Mouse (Mus musculus): Measurements from ENCODE around the gene Prr3. TPM values are rescaled to one million over a fixed set of nuclear protein-coding genes. Genes with fewer than 3 reads are reported as not detected.
"Not testable (repeated sequence)": the region's sequence is repeated elsewhere in the genome, so short reads cannot be mapped to it uniquely, and the experiment has no call there.

The Prr3 gene
- polyA plus RNA-seq, 1 experiment from 2014 or later = 31.5 TPM

- not testable (repeated sequence) for H3K36me3 ChIP-seq (ENCODE audit: control insufficient read depth, insufficient read depth, low read length); H3K4me3 ChIP-seq (ENCODE audit: low read depth, low read length); ATAC-seq (ENCODE audit: low read depth); DNase-seq (ENCODE audit: low spot score); H3K27me3 ChIP-seq (replicated peaks; ENCODE audit: control insufficient read depth, insufficient read depth, low read length); H3K27ac ChIP-seq (replicated peaks; ENCODE audit: low read depth, low read length); H3K4me2 ChIP-seq (ENCODE audit: low read depth, low read length); H3K9ac ChIP-seq (ENCODE audit: low read depth, low read length); H3K4me1 ChIP-seq (ENCODE audit: control insufficient read depth, insufficient read depth, low read length); H3K9me3 ChIP-seq (ENCODE audit: control insufficient read depth, low read length)
- WGBS = 83% methylated on average over 14 of the region's 14 CpGs
These were observed 44.3 kb downstream of the Prr3 start for GRCm38 (mm10) chr17:35935763-35936162.

GRCm38 (mm10) chr17:35932608-35933007 lies 47.4 kb downstream of the Prr3 start:
- Histone ChIP-seq H3K4me3 (ENCODE audit: low read depth, low read length) (no peak overlapping the region), H3K4me2 (ENCODE audit: low read depth, low read length) (no peak overlapping the region), H3K9me3 (ENCODE audit: control insufficient read depth, low read length) (no peaks in the 10 kb centered on the region), H3K9ac (ENCODE audit: low read depth, low read length) (no peak overlapping the region), H3K27ac (replicated peaks; ENCODE audit: low read depth, low read length) (no peak overlapping the region), H3K27me3 (replicated peaks; ENCODE audit: control insufficient read depth, insufficient read depth, low read length) (no peaks in the 10 kb centered on the region), H3K4me1 (ENCODE audit: control insufficient read depth, insufficient read depth, low read length) (no peaks in the 10 kb centered on the region), H3K36me3 (ENCODE audit: control insufficient read depth, insufficient read depth, low read length) (peaks cover 35% of the 10 kb centered on the region)
- 87% methylated on average over 4 of the region's 4 CpGs for WGBS
- DNase-seq (ENCODE audit: low spot score) (no peak), ATAC-seq (ENCODE audit: low read depth) (no peak)

- no peak overlapping the region for H3K27ac ChIP-seq (replicated peaks; ENCODE audit: low read depth, low read length)
- no peaks in the 10 kb centered on the region for H3K9me3 ChIP-seq (ENCODE audit: control insufficient read depth, low read length)
- DNase-seq (ENCODE audit: low spot score) = no peak
- H3K4me2 ChIP-seq (ENCODE audit: low read depth, low read length) = no peak overlapping the region
- H3K36me3 ChIP-seq (ENCODE audit: control insufficient read depth, insufficient read depth, low read length) = peaks cover 52% of the 10 kb centered on the region
- WGBS = 95% methylated on average over 12 of the region's 12 CpGs
- H3K27me3 ChIP-seq (replicated peaks; ENCODE audit: control insufficient read depth, insufficient read depth, low read length) = no peaks in the 10 kb centered on the region
- H3K4me3 ChIP-seq (ENCODE audit: low read depth, low read length) = no peak overlapping the region
- no peak for ATAC-seq (ENCODE audit: low read depth)
- H3K9ac ChIP-seq (ENCODE audit: low read depth, low read length) = no peak overlapping the region
- no peaks in the 10 kb centered on the region for H3K4me1 ChIP-seq (ENCODE audit: control insufficient read depth, insufficient read depth, low read length)
These were observed 49.4 kb downstream of the Prr3 start for GRCm38 (mm10) chr17:35930627-35931026.

GRCm38 (mm10) chr17:35929534-35929933 lies 50.5 kb downstream of the Prr3 start:
- no peak overlapping the region for H3K9ac ChIP-seq (ENCODE audit: low read depth, low read length)
- DNase-seq (ENCODE audit: low spot score) (no peak), ATAC-seq (ENCODE audit: low read depth) (no peak)
- H3K27ac ChIP-seq (replicated peaks; ENCODE audit: low read depth, low read length) = no peak overlapping the region
- H3K4me3 ChIP-seq (ENCODE audit: low read depth, low read length) = no peak overlapping the region
- WGBS = 93% methylated on average over 2 of the region's 2 CpGs
- no peaks in the 10 kb centered on the region for H3K4me1 ChIP-seq (ENCODE audit: control insufficient read depth, insufficient read depth, low read length)
- H3K4me2 ChIP-seq (ENCODE audit: low read depth, low read length) = no peak overlapping the region
- no peaks in the 10 kb centered on the region for H3K27me3 ChIP-seq (replicated peaks; ENCODE audit: control insufficient read depth, insufficient read depth, low read length)
- H3K9me3 ChIP-seq (ENCODE audit: control insufficient read depth, low read length) = no peaks in the 10 kb centered on the region
- H3K36me3 ChIP-seq (ENCODE audit: control insufficient read depth, insufficient read depth, low read length) = peaks cover 63% of the 10 kb centered on the region

- DNase-seq (ENCODE audit: low spot score) (no peak), ATAC-seq (ENCODE audit: low read depth) (no peak)
- Histone ChIP-seq H3K4me3 (ENCODE audit: low read depth, low read length) (no peak overlapping the region), H3K36me3 (ENCODE audit: control insufficient read depth, insufficient read depth, low read length) (peaks cover 80% of the 10 kb centered on the region), H3K9me3 (ENCODE audit: control insufficient read depth, low read length) (no peaks in the 10 kb centered on the region), H3K4me2 (ENCODE audit: low read depth, low read length) (no peak overlapping the region), H3K27ac (replicated peaks; ENCODE audit: low read depth, low read length) (no peak overlapping the region), H3K4me1 (ENCODE audit: control insufficient read depth, insufficient read depth, low read length) (no peaks in the 10 kb centered on the region), H3K27me3 (replicated peaks; ENCODE audit: control insufficient read depth, insufficient read depth, low read length) (no peaks in the 10 kb centered on the region), H3K9ac (ENCODE audit: low read depth, low read length) (no peak overlapping the region)
- WGBS = 77% methylated on average over 1 of the region's 1 CpGs
These were observed 52.6 kb downstream of the Prr3 start for GRCm38 (mm10) chr17:35927471-35927870.

GRCm38 (mm10) chr17:35923281-35923680 lies 56.8 kb downstream of the Prr3 start:
- no peak overlapping the region for H3K4me3 ChIP-seq (ENCODE audit: low read depth, low read length)
- no peak overlapping the region for H3K4me2 ChIP-seq (ENCODE audit: low read depth, low read length)
- 92% methylated on average over 4 of the region's 4 CpGs for whole genome bisulfite sequencing
- DNase-seq (ENCODE audit: low spot score) (no peak), ATAC-seq (ENCODE audit: low read depth) (no peak)
- no peak overlapping the region for H3K9ac ChIP-seq (ENCODE audit: low read depth, low read length)
- H3K4me1 ChIP-seq (ENCODE audit: control insufficient read depth, insufficient read depth, low read length) = peaks cover 10% of the 10 kb centered on the region
- no peaks in the 10 kb centered on the region for H3K9me3 ChIP-seq (ENCODE audit: control insufficient read depth, low read length)
- H3K27ac ChIP-seq (replicated peaks; ENCODE audit: low read depth, low read length) = no peak overlapping the region
- H3K36me3 ChIP-seq (ENCODE audit: control insufficient read depth, insufficient read depth, low read length) = peaks cover 52% of the 10 kb centered on the region
- no peaks in the 10 kb centered on the region for H3K27me3 ChIP-seq (replicated peaks; ENCODE audit: control insufficient read depth, insufficient read depth, low read length)

- H3K9ac ChIP-seq (ENCODE audit: low read depth, low read length) = no peak overlapping the region
- peaks cover 48% of the 10 kb centered on the region for H3K36me3 ChIP-seq (ENCODE audit: control insufficient read depth, insufficient read depth, low read length)
- no peaks in the 10 kb centered on the region for H3K27me3 ChIP-seq (replicated peaks; ENCODE audit: control insufficient read depth, insufficient read depth, low read length)
- no peak for ATAC-seq (ENCODE audit: low read depth)
- no peak overlapping the region for H3K4me3 ChIP-seq (ENCODE audit: low read depth, low read length)
- peaks cover 10% of the 10 kb centered on the region for H3K4me1 ChIP-seq (ENCODE audit: control insufficient read depth, insufficient read depth, low read length)
- no peaks in the 10 kb centered on the region for H3K9me3 ChIP-seq (ENCODE audit: control insufficient read depth, low read length)
- DNase-seq (ENCODE audit: low spot score) = no peak
- no peak overlapping the region for H3K27ac ChIP-seq (replicated peaks; ENCODE audit: low read depth, low read length)
- 89% methylated on average over 3 of the region's 3 CpGs for WGBS
- H3K4me2 ChIP-seq (ENCODE audit: low read depth, low read length) = no peak overlapping the region
These were observed 57.5 kb downstream of the Prr3 start for GRCm38 (mm10) chr17:35922566-35922965.

MicroRNAs within 50 kb of the gene (microRNA counts, 519-probe panel; counts per million panel counts)
- microRNA mmu-miR-877 = 1,946 counts per million, percentile 17 among the panel's probes with 10 or more counts

Small RNAs within 50 kb of the gene (microRNA-seq; reads per million reads assigned to microRNA genes)
- gene Mir877 (ENCODE audit: borderline number of aligned reads) = 52.1 reads per million, percentile 45 among the genes with 10 or more reads in this experiment

Other genes with a start within 250 kb of the Prr3 start
- 10.1 and 10.3 TPM in 2 replicates for gene Ier3, start 158.6 kb downstream of the Prr3 start, polyA plus RNA-seq (2014; fragmentation: Nextera tagmentation; extraction: Ambion mirVana)
- 49.0 and 49.5 TPM in 2 replicates for gene Flot1, start 157.0 kb downstream of the Prr3 start, polyA plus RNA-seq (2014; fragmentation: Nextera tagmentation; extraction: Ambion mirVana)
- gene Tubb5, start 141.9 kb downstream of the Prr3 start, polyA plus RNA-seq (2014; fragmentation: Nextera tagmentation; extraction: Ambion mirVana) = 736 and 832 TPM in 2 replicates
- 10.2 and 14.8 TPM in 2 replicates for gene Mdc1, start 138.7 kb downstream of the Prr3 start, polyA plus RNA-seq (2014; fragmentation: Nextera tagmentation; extraction: Ambion mirVana)
- gene Nrm, start 118.9 kb downstream of the Prr3 start, polyA plus RNA-seq (2014; fragmentation: Nextera tagmentation; extraction: Ambion mirVana) = 47.7 and 55.4 TPM in 2 replicates
- gene Ppp1r18, start 114.6 kb downstream of the Prr3 start, polyA plus RNA-seq (2014; fragmentation: Nextera tagmentation; extraction: Ambion mirVana) = 25.6 and 27.8 TPM in 2 replicates
- gene Dhx16, start 100.4 kb downstream of the Prr3 start, polyA plus RNA-seq (2014; fragmentation: Nextera tagmentation; extraction: Ambion mirVana) = 40.2 and 43.4 TPM in 2 replicates
- 20.5 and 21.5 TPM in 2 replicates for gene 2310061I04Rik, start 82.8 kb downstream of the Prr3 start, polyA plus RNA-seq (2014; fragmentation: Nextera tagmentation; extraction: Ambion mirVana)
- 48.1 and 53.6 TPM in 2 replicates for gene Atat1, start 70.2 kb downstream of the Prr3 start, polyA plus RNA-seq (2014; fragmentation: Nextera tagmentation; extraction: Ambion mirVana)
- gene Mrps18b, start 63.8 kb downstream of the Prr3 start, polyA plus RNA-seq (2014; fragmentation: Nextera tagmentation; extraction: Ambion mirVana) = 73.3 and 76.0 TPM in 2 replicates
- gene Ppp1r10, start 63.8 kb downstream of the Prr3 start, polyA plus RNA-seq (2014; fragmentation: Nextera tagmentation; extraction: Ambion mirVana) = 29.1 and 32.5 TPM in 2 replicates
- gene Abcf1, start 10.5 kb downstream of the Prr3 start, polyA plus RNA-seq (2014; fragmentation: Nextera tagmentation; extraction: Ambion mirVana) = 72.1 and 76.4 TPM in 2 replicates
- 39.9 and 46.3 TPM in 2 replicates for gene Gnl1, start 385 bp downstream of the Prr3 start, polyA plus RNA-seq (2014; fragmentation: Nextera tagmentation; extraction: Ambion mirVana)
- gene H2-T24, start 40.3 kb upstream of the Prr3 start, polyA plus RNA-seq (2014; fragmentation: Nextera tagmentation; extraction: Ambion mirVana) = 2.2 and 2.4 TPM in 2 replicates
- gene H2-T23, start 52.6 kb upstream of the Prr3 start, polyA plus RNA-seq (2014; fragmentation: Nextera tagmentation; extraction: Ambion mirVana) = 9.6 and 10.1 TPM in 2 replicates
- 20.5 and 20.7 TPM in 2 replicates for gene H2-T22, start 62.5 kb upstream of the Prr3 start, polyA plus RNA-seq (2014; fragmentation: Nextera tagmentation; extraction: Ambion mirVana)
- gene Gm6034, start 62.7 kb upstream of the Prr3 start, polyA plus RNA-seq (2014; fragmentation: Nextera tagmentation; extraction: Ambion mirVana) = not detected in 2 replicates
- not detected in 2 replicates for gene Gm11127, start 78.1 kb upstream of the Prr3 start, polyA plus RNA-seq (2014; fragmentation: Nextera tagmentation; extraction: Ambion mirVana)
- gene Gm19684, start 141.4 kb upstream of the Prr3 start, polyA plus RNA-seq (2014; fragmentation: Nextera tagmentation; extraction: Ambion mirVana) = not detected in 2 replicates
- gene Gm7030, start 149.2 kb upstream of the Prr3 start, polyA plus RNA-seq (2014; fragmentation: Nextera tagmentation; extraction: Ambion mirVana) = not detected in 2 replicates
- not detected in 2 replicates for gene Gm8909, start 188.3 kb upstream of the Prr3 start, polyA plus RNA-seq (2014; fragmentation: Nextera tagmentation; extraction: Ambion mirVana)
- not detected in 2 replicates for gene H2-T3, start 210.1 kb upstream of the Prr3 start, polyA plus RNA-seq (2014; fragmentation: Nextera tagmentation; extraction: Ambion mirVana)